Mouse (Mus musculus) hindbrain, embryonic 10.5 days (tissue): ENCODE measurements around the gene Fbxw2. TPM values are rescaled to one million over a fixed set of nuclear protein-coding genes. Genes with fewer than 3 reads are reported as not detected.
"Not testable (repeated sequence)": the region's sequence is repeated elsewhere in the genome, so short reads cannot be mapped to it uniquely, and the experiment has no call there.

Source experiments
- DNase-seq: peaks from one replicate; pipeline ENCODE4 v3.0.0-alpha.2; 2017; ENCODE audit warnings: low spot score
- H3K27ac ChIP-seq: fragments of 300-500 bp; sonication (generic); 2 replicates; pipeline ENCODE4 v1.5.1; 2016; ENCODE audit warnings: mild to moderate bottlenecking, moderate library complexity
- H3K27me3 ChIP-seq: fragments of 300-500 bp; sonication (generic); 2 replicates; pipeline ENCODE4 v1.6.1; 2016; ENCODE audit warnings: mild to moderate bottlenecking; ENCODE audit not compliant: poor library complexity, insufficient read depth, severe bottlenecking
- H3K36me3 ChIP-seq: fragments of 300-500 bp; sonication (generic); 2 replicates; pipeline ENCODE4 v1.6.1; 2016; ENCODE audit warnings: mild to moderate bottlenecking, moderate library complexity
- H3K4me1 ChIP-seq: fragments of 300-500 bp; sonication (generic); replicated peaks from 2 replicates; pipeline ENCODE4 v1.6.1; 2016; ENCODE audit warnings: mild to moderate bottlenecking
- H3K4me3 ChIP-seq: fragments of 300-500 bp; sonication (generic); 2 replicates; pipeline ENCODE4 v1.5.1; 2016; ENCODE audit warnings: mild to moderate bottlenecking, moderate library complexity
- H3K9me3 ChIP-seq: fragments of 300-500 bp; sonication (generic); 2 replicates; pipeline ENCODE4 v1.6.1; 2016; ENCODE audit warnings: mild to moderate bottlenecking, moderate library complexity
- WGBS: fragments of 180-500 bp; shearing (Covaris S2); methylation state at CpG from one replicate; pipeline ENCODE4 v1.1.7; 2016; 5-methylcytosine and 5-hydroxymethylcytosine counted together
- polyA plus RNA-seq: library from polyadenylated mRNA; unstranded; fragments of >200 nt; fragmentation: Nextera tagmentation; extraction: Ambion mirVana; gene quantifications from 2 replicates; pipeline ENCODE4 v1.2.1, GENCODE M21; 2016

The Fbxw2 gene
- polyA plus RNA-seq, 1 experiment from 2014 or later: 73.6 TPM

- H3K4me1 ChIP-seq: no peaks in the 10 kb centered on the region
- peaks cover 7% of the 10 kb centered on the region; the same call in 1 of the 2 replicates for H3K9me3 ChIP-seq
- WGBS: 91% methylated on average over 17 of the region's 17 CpGs
- DNase-seq: no peak
- H3K27ac ChIP-seq: no peak overlapping the region
- no peaks in the 10 kb centered on the region for H3K27me3 ChIP-seq
- no peaks in the 10 kb centered on the region for H3K36me3 ChIP-seq
- no peak overlapping the region for H3K4me3 ChIP-seq
Observed at GRCm38 (mm10) chr2:34833624-34834023, 7.5 kb upstream of the Fbxw2 start.

- H3K27me3 ChIP-seq, H3K4me3 ChIP-seq, H3K27ac ChIP-seq, H3K9me3 ChIP-seq, H3K4me1 ChIP-seq, DNase-seq, H3K36me3 ChIP-seq: not testable (repeated sequence)
- 74% methylated on average over 11 of the region's 11 CpGs for WGBS
Observed at GRCm38 (mm10) chr2:34832766-34833457, 6.8 kb upstream of the Fbxw2 start, which contains the start of gene Gm34653. TSS of gene Gm34653 (plus strand) at chr2:34833007.

GRCm38 (mm10) chr2:34830066-34830465 is 4.0 kb upstream of the Fbxw2 start:
- H3K9me3 ChIP-seq, DNase-seq, H3K4me3 ChIP-seq, H3K27ac ChIP-seq, H3K27me3 ChIP-seq, H3K36me3 ChIP-seq: not testable (repeated sequence)
- 93% methylated on average over 17 of the region's 17 CpGs for WGBS
- peaks cover 10% of the 10 kb centered on the region for H3K4me1 ChIP-seq

DNA sequence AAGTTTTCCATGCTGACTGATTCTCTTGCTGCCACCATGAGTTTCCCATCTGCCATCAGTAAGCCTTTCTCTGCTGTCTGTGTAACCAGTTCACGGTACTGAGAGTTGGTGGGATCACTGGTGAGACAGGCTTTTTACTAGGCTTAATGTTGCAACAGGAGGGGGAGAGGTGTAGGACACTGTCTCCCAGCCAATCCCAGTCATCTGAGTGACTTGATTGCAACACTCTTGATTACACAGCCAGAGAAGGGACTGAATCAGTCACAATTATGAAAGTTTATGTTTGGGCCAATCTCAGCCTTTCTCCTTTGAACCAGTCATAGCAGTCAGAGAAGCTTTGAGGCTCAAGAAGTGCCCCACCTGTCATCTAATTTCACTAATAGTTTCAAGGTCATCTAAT is 1.9 kb upstream of the Fbxw2 start:
- H3K27ac ChIP-seq: no peak overlapping the region
- DNase-seq: no peak
- peaks cover 6% of the 10 kb centered on the region; the same call in 1 of the 2 replicates for H3K27me3 ChIP-seq
- H3K4me3 ChIP-seq: no peak overlapping the region
- WGBS: 88% methylated on average over 1 of the region's 1 CpGs
- no peaks in the 10 kb centered on the region for H3K36me3 ChIP-seq
- H3K4me1 ChIP-seq: peaks cover 21% of the 10 kb centered on the region
- peaks cover 7% of the 10 kb centered on the region; the same call in 1 of the 2 replicates for H3K9me3 ChIP-seq

DNA sequence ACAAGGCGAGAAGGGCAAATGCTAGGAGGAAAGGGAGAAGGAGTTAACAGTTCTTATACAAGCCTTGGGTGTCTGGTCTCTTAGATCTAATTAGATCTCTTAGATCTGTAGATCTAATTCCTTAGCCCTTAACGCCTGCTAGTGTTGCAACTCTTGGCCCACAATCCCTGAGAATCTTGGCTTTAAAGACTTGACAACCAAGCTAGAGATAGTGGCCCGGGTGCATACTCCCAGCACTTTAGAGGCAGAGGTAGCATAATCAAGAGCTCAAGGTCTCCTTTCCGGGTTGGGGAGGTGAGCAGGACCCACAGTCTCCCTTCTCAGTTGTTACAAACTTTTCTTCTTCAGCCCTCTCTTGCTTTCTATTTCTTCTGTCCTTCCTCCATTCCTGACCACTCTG is 1.5 kb upstream of the Fbxw2 start:
- H3K36me3 ChIP-seq: peaks cover 2% of the 10 kb centered on the region
- no peak for DNase-seq
- H3K4me1 ChIP-seq: peaks cover 21% of the 10 kb centered on the region
- peaks cover 7% of the 10 kb centered on the region; the same call in 1 of the 2 replicates for H3K9me3 ChIP-seq
- H3K27ac ChIP-seq: no peak overlapping the region
- peaks cover 6% of the 10 kb centered on the region; the same call in 1 of the 2 replicates for H3K27me3 ChIP-seq
- 85% methylated on average over 4 of the region's 4 CpGs for WGBS
- H3K4me3 ChIP-seq: no peak overlapping the region

- H3K4me1 ChIP-seq: peaks cover 21% of the 10 kb centered on the region
- peak overlapping the region; percentile 89 for H3K4me3 ChIP-seq
- H3K9me3 ChIP-seq: peaks cover 7% of the 10 kb centered on the region; the same call in 1 of the 2 replicates
- peaks cover 6% of the 10 kb centered on the region; the same call in 1 of the 2 replicates for H3K27me3 ChIP-seq
- H3K36me3 ChIP-seq: peaks cover 11% of the 10 kb centered on the region
- H3K27ac ChIP-seq: peak overlapping the region; percentile 90
- 34% methylated on average over 20 of the region's 21 CpGs for WGBS
- DNase-seq: peak; percentile 26
Observed at GRCm38 (mm10) chr2:34826460-34827231, 535 bp upstream of the Fbxw2 start.

- Histone ChIP-seq H3K36me3 (peaks cover 84% of the 10 kb centered on the region), H3K9me3 (no peaks in the 10 kb centered on the region), H3K27ac (no peak overlapping the region), H3K4me3 (no peak overlapping the region), H3K4me1 (no peaks in the 10 kb centered on the region), H3K27me3 (no peaks in the 10 kb centered on the region)
- 89% methylated on average over 2 of the region's 2 CpGs for WGBS
- no peak for DNase-seq
Observed at GRCm38 (mm10) chr2:34818492-34818891, 7.6 kb downstream of the Fbxw2 start.

DNA sequence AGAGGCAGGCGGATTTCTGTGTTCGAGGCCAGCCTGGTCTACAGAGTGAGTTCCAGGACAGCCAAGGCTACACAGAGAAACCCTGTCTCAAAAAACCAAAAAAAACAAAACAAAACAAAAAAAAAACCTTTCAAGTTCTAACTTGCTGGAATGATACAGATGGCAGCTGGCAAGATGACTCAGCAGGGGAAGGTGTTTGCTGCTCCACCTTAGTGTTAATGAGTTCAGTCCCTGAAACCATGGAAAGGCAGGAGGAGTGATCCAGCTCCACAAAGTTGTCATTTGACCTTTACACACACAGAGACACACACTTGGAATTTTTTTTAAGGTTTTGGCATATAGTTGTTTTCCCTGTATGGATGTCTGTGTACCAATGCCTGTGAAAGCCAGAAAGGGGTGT is 10.2 kb downstream of the Fbxw2 start:
- H3K36me3 ChIP-seq: peaks cover 94% of the 10 kb centered on the region
- not testable (repeated sequence) for H3K4me3 ChIP-seq, H3K9me3 ChIP-seq, DNase-seq, H3K4me1 ChIP-seq, H3K27ac ChIP-seq, H3K27me3 ChIP-seq
- 99% methylated on average over 2 of the region's 2 CpGs for WGBS

DNA sequence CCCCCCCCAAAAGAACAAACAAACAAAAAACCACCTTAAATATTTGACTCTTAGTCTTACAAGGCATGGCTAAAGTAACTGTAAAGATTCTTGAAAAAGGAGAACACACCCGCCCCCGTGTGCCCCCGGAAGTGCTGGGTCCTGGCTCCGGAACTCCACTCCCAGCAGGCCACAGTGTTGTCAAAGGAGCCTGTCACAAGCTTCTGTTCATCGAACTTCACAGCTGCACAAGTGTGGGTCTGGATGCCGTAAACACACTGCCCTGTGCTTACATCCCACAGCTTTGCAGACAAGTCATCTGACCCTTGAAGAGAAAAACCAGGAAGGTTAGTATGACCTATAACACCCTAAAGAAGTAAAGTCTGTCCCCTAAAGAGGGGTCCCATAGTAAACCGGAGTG is 13.4 kb downstream of the Fbxw2 start:
- H3K27me3 ChIP-seq: no peaks in the 10 kb centered on the region
- DNase-seq: no peak
- peaks cover 97% of the 10 kb centered on the region for H3K36me3 ChIP-seq
- H3K9me3 ChIP-seq: no peaks in the 10 kb centered on the region
- WGBS: 87% methylated on average over 7 of the region's 7 CpGs
- H3K4me1 ChIP-seq: no peaks in the 10 kb centered on the region
- H3K27ac ChIP-seq: no peak overlapping the region
- no peak overlapping the region for H3K4me3 ChIP-seq

GRCm38 (mm10) chr2:34810775-34811174 is 15.3 kb downstream of the Fbxw2 start:
- Histone ChIP-seq H3K9me3 (no peaks in the 10 kb centered on the region), H3K4me1 (no peaks in the 10 kb centered on the region), H3K36me3 (peaks cover 95% of the 10 kb centered on the region), H3K27me3 (no peaks in the 10 kb centered on the region), H3K27ac (no peak overlapping the region), H3K4me3 (no peak overlapping the region)
- WGBS: 94% methylated on average over 3 of the region's 3 CpGs
- DNase-seq: no peak

DNA sequence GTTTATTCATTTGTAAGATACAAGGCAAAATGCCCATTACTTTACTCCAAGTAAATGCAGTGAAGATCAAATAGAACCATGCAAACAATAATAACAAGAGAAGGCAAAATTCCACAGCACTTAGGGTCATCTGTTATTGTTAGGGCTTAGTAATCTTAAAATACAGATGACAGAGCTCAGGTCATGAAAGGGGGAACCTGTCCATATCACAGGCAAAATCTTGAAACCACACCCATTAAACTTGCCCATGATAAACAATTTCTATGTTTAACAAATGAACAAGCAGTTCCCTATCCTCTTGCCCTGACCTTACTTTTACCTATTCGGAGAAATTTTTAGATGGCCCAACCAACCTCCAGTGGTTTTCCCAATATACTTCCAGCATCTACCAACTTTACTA is 16.5 kb downstream of the Fbxw2 start:
- H3K27me3 ChIP-seq: no peaks in the 10 kb centered on the region
- no peak overlapping the region for H3K27ac ChIP-seq
- H3K4me3 ChIP-seq: no peak overlapping the region
- H3K4me1 ChIP-seq: peaks cover under 1% of the 10 kb centered on the region; the same call in 1 of the 2 replicates
- H3K9me3 ChIP-seq: no peaks in the 10 kb centered on the region
- peaks cover 95% of the 10 kb centered on the region for H3K36me3 ChIP-seq
- WGBS: 88% methylated on average over 1 of the region's 1 CpGs
- DNase-seq: no peak

DNA sequence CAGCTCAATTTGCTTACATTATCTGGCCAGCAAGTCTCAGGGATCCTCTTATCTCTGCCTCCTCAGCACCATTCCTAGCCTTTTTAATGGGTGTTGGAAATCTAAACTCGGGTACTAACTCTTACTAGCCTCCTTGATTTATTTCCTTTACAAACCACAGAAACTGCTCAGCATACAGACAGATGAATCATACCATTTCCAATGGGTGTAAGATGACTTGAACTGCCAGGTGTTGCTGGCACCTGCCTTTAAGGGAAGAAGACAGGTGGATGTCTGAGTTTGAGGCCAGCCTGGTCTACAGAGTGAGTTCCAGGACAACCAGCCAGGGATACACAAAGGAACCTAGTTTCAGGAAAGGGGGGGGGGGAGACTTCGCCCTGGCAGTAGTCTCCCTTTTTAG is 18.1 kb downstream of the Fbxw2 start:
- Histone ChIP-seq H3K27ac (no peak overlapping the region), H3K27me3 (no peaks in the 10 kb centered on the region), H3K36me3 (peaks cover 89% of the 10 kb centered on the region), H3K4me3 (no peak overlapping the region), H3K9me3 (no peaks in the 10 kb centered on the region), H3K4me1 (peaks cover 15% of the 10 kb centered on the region)
- DNase-seq: no peak
- WGBS: 93% methylated on average over 2 of the region's 2 CpGs

DNA sequence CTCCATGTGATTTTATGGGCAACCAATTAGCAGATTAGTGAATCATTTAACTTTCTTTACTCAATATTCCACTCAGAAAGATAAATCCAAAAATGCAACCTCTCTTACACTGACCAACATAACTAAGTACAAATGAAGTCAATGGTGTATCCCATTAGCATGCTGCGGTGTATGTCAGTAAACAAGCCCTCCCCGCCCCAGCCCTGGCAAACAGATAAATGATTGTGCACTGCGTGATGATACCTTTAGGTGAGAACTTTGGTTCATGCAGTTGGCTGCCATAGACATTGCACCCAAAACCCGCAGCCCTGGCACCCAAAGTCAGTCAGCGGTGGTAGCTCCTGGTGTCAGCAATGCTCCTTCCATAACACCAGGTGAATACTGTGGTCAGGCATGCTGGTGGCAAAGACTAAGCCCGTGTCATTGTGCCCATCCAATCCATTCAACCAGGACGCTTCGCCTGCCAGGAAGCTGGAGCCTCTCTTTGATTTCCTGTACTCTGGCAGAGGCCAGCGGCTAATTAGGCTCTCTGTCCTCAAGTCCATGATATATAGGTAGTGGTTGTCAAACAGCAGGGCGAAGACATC is 20.7 kb downstream of the Fbxw2 start:
- 94% methylated on average over 10 of the region's 10 CpGs for WGBS
- Histone ChIP-seq H3K36me3 (peaks cover 63% of the 10 kb centered on the region), H3K4me1 (peaks cover 16% of the 10 kb centered on the region), H3K27me3 (no peaks in the 10 kb centered on the region), H3K27ac (no peak overlapping the region), H3K4me3 (no peak overlapping the region), H3K9me3 (no peaks in the 10 kb centered on the region)
- no peak for DNase-seq
